Mouse (Mus musculus) midbrain, postnatal 0 days (tissue): ENCODE data around the gene Hectd4. TPM values are rescaled to one million over a fixed set of nuclear protein-coding genes. Genes with fewer than 3 reads are reported as not detected.
"Not testable (repeated sequence)": the region's sequence is repeated elsewhere in the genome, so short reads cannot be mapped to it uniquely, and the experiment has no call there.

Experiments
- ATAC-seq: fragments of 200-750 bp; cut with Nextera tagmentation; 2 replicates; pipeline ENCODE4 v1.8.0; 2017; ENCODE audit warnings: moderate number of reproducible peaks, mild to moderate bottlenecking, moderate TSS enrichment, moderate library complexity; ENCODE audit not compliant: low FRiP score
- DNase-seq: peaks from one replicate; pipeline ENCODE4 v3.0.0-alpha.2; 2015; ENCODE audit warnings: low spot score
- H3K27ac ChIP-seq: fragments of 300-500 bp; sonication (generic); 2 replicates; pipeline ENCODE4 v1.5.1; 2014; ENCODE audit warnings: low read depth, mild to moderate bottlenecking, low read length, mixed read lengths
- H3K27me3 ChIP-seq: fragments of 300-500 bp; sonication (generic); 2 replicates; pipeline ENCODE4 v1.6.1; 2014; ENCODE audit warnings: low read length, control low read depth, mixed read lengths; ENCODE audit not compliant: insufficient read depth
- H3K36me3 ChIP-seq: fragments of 300-500 bp; sonication (generic); 2 replicates; pipeline ENCODE4 v1.6.1; 2014; ENCODE audit warnings: low read length, control low read depth, mixed read lengths; ENCODE audit not compliant: insufficient read depth
- H3K4me1 ChIP-seq: fragments of 300-500 bp; sonication (generic); 2 replicates; pipeline ENCODE4 v1.6.1; 2014; ENCODE audit warnings: mild to moderate bottlenecking, control low read depth, antibody characterized with exemption, low read length, mixed read lengths; ENCODE audit not compliant: insufficient read depth
- H3K4me2 ChIP-seq: fragments of 300-500 bp; sonication (generic); 2 replicates; pipeline ENCODE4 v1.6.1; 2014; ENCODE audit warnings: low read depth, mild to moderate bottlenecking, low read length, mixed read lengths; ENCODE audit not compliant: poor library complexity, severe bottlenecking
- H3K4me3 ChIP-seq: fragments of 300-500 bp; sonication (generic); 2 replicates; pipeline ENCODE4 v1.5.1; 2014; ENCODE audit warnings: low read depth, mild to moderate bottlenecking, low read length, moderate library complexity
- H3K9ac ChIP-seq: fragments of 300-500 bp; sonication (generic); replicated peaks from 2 replicates; pipeline ENCODE4 v1.6.1; 2014; ENCODE audit warnings: mild to moderate bottlenecking, low read length, moderate library complexity, mixed read lengths; ENCODE audit not compliant: poor library complexity, severe bottlenecking
- H3K9me3 ChIP-seq: fragments of 300-500 bp; sonication (generic); 2 replicates; pipeline ENCODE4 v1.6.1; 2016; ENCODE audit warnings: low read length, control low read depth
- CTCF ChIP-seq: IDR thresholded peaks from 2 replicates; pipeline ENCODE4 v1.5.1; 2016; ENCODE audit warnings: antibody characterized with exemption, mild to moderate bottlenecking
- WGBS: fragments of 180-500 bp; shearing (Covaris S2); extraction: QIAGEN DNeasy Blood & Tissue Kit; methylation state at CpG from one replicate; pipeline ENCODE4 v1.1.7; 2014; 5-methylcytosine and 5-hydroxymethylcytosine counted together
- polyA plus RNA-seq: library from polyadenylated mRNA; unstranded; fragments of >200 nt; fragmentation: Nextera tagmentation; extraction: Ambion mirVana; gene quantifications from 2 replicates; pipeline ENCODE4 v1.2.1, GENCODE M21; 2015
- total RNA-seq: library from RNA; depleted of rRNA; stranded (reverse); fragments of >200 nt; gene quantifications from 2 replicates; pipeline ENCODE4 v1.2.3, GENCODE M21; 2014

Gene Hectd4
- total and polyA plus RNA-seq, 2 experiments from 2014 or later = 17.9 to 141 TPM

DNA sequence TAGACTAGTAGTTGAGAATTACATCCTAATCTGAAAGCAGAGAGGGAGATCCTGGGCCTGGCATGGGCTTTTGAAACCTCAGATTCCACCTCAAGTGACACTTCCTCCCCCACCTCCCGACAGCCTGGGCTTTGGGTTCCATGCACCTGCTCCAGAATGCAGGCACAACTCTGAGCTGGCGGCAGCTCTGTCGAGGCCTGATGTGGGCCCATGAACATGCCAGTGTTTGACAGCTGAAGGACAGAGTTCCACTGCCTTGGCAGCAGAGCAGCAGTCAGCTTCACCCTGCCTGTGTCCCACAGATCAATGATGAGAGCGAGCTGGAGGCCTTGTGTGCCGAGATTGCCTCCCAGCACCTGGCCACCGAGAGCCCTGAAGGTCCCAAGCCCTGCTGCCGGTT lies 143.4 kb downstream of the Hectd4 start:
- WGBS = 95% methylated on average over 7 of the region's 7 CpGs
- Histone ChIP-seq H3K4me2 (no peak overlapping the region), H3K27ac (no peak overlapping the region), H3K9me3 (no peaks in the 10 kb centered on the region), H3K27me3 (no peaks in the 10 kb centered on the region), H3K36me3 (peaks cover 94% of the 10 kb centered on the region), H3K9ac (no peak overlapping the region), H3K4me3 (no peak overlapping the region), H3K4me1 (no peaks in the 10 kb centered on the region)
- no peak for TF ChIP-seq CTCF
- DNase-seq (no peak), ATAC-seq (no peak)

DNA sequence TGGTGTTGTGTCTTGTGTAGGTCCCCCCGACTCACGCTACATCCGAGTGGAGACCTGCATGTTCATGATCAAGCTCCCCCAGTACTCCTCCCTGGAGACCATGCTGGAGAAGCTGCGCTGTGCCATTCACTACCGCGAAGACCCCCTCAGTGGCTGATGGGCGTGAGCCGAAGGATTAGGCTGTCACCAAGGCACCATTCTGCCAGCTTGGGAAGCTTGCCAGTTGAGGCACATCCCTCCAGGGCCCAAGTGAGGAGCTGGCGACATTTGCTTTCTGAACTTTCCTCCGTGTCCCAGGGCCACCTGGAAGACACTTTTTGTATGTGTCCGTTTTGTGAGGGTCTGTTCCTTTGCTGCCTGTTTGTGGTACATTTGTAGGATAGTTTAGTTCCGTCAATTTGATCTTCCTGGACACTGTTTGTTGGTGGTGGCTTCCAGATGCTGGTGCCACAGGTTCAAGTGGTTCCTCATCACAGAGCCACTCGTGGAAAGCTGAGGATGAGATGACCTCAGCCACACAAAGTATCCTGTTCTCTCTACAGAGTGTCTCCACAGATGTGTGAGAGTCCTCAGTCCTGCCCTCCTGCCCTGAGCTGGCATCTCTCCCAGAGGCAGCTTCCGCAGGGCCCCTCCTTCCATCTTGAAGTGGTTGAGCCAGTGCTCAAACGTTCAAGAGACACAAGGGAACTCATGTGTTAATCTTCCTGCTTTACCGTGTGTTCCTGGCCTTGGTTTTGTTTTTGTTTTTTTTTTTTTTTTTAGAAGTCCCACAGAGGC lies 146.6 kb downstream of the Hectd4 start:
- no peaks in the 10 kb centered on the region for H3K27me3 ChIP-seq
- H3K4me1 ChIP-seq = no peaks in the 10 kb centered on the region
- ATAC-seq (no peak), DNase-seq (no peak)
- no peak overlapping the region for H3K27ac ChIP-seq
- H3K4me2 ChIP-seq = no peak overlapping the region
- H3K36me3 ChIP-seq = peaks cover 81% of the 10 kb centered on the region
- no peak overlapping the region for H3K4me3 ChIP-seq
- TF ChIP-seq CTCF = no peak
- no peaks in the 10 kb centered on the region for H3K9me3 ChIP-seq
- H3K9ac ChIP-seq = no peak overlapping the region
- 65% methylated on average over 16 of the region's 16 CpGs for WGBS

DNA sequence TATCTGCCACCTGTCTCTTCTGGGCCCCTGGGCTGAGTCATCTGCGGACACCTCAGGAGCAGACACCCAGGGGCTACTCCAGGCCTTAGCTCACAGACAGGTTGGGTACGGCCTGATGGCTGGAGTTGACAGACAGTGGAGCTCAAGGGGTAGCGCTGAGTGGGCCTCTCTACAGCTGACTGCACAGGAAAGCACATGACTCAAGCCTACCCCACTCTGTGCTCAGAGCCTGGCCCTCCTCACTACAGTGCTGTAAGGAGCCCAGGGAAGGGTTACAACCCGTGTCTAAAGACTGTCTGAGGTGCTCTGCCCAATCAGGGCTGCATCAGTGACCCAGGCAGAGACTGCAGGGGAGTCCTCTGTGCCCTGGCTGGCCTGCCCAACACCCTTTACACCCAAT lies 147.2 kb downstream of the Hectd4 start:
- Histone ChIP-seq H3K27me3 (no peaks in the 10 kb centered on the region), H3K36me3 (peaks cover 81% of the 10 kb centered on the region), H3K4me3 (no peak overlapping the region), H3K27ac (no peak overlapping the region), H3K9ac (no peak overlapping the region), H3K4me2 (no peak overlapping the region), H3K4me1 (no peaks in the 10 kb centered on the region), H3K9me3 (no peaks in the 10 kb centered on the region)
- DNase-seq (no peak), ATAC-seq (no peak)
- WGBS = 84% methylated on average over 4 of the region's 4 CpGs
- TF ChIP-seq CTCF = no peak

DNA sequence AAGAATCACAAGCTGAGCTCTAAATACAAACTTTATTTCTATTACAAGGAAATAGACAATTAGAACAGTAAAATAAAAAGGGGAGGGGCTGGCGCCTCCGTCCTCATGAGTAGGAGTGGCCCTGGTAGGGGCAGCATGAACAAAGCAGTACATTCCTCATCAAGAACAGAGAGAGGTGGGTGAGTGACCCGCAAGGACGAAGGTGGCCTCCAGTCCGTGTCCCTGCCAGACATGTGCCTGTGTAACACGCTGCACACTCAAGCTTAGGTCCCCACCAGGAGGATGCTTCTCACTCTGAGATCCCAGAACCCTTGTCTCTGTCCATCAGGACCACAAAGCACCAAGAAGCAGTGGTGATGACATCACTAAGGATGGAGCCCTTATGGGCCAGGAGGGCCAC lies 151.7 kb downstream of the Hectd4 start:
- ATAC-seq = no peak
- no peak overlapping the region for H3K4me2 ChIP-seq
- peaks cover 73% of the 10 kb centered on the region for H3K36me3 ChIP-seq

DNA sequence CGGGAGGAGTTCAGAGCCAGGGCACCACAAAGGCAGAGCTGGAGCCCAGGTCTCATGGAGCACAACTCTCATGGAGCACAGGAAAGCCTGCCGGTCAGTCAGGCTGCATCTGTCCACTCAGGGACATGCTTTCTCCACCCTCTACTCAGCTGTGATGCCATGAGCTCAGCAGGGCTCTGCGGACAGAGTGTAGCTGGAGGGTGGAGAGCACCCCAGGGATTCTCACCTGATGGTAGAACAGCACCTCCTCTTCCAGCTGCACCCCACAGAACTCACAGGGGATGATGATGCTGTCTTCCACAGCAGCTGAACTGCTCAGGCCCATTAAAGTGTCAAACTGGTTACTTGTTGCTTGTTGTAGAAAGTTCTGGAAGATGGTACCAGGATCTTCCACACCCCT lies 154.8 kb downstream of the Hectd4 start:
- H3K4me2 ChIP-seq = no peak overlapping the region
- no peak for DNase-seq
- 85% methylated on average over 3 of the region's 3 CpGs for WGBS
- H3K9ac ChIP-seq = no peak overlapping the region
- peaks cover 73% of the 10 kb centered on the region for H3K36me3 ChIP-seq
- H3K27ac ChIP-seq = no peak overlapping the region
- H3K4me1 ChIP-seq = no peaks in the 10 kb centered on the region
- H3K27me3 ChIP-seq = no peaks in the 10 kb centered on the region
- H3K9me3 ChIP-seq = no peaks in the 10 kb centered on the region
- ATAC-seq = no peak
- no peak for TF ChIP-seq CTCF
- H3K4me3 ChIP-seq = no peak overlapping the region

More for the DNA sequence above, 151.7 kb downstream of the Hectd4 start:
- Histone ChIP-seq H3K9ac (no peak overlapping the region), H3K4me1 (no peaks in the 10 kb centered on the region), H3K9me3 (no peaks in the 10 kb centered on the region), H3K27me3 (no peaks in the 10 kb centered on the region), H3K27ac (no peak overlapping the region), H3K4me3 (no peak overlapping the region)
- WGBS = 93% methylated on average over 6 of the region's 6 CpGs
- no peak for TF ChIP-seq CTCF
- DNase-seq = no peak

DNA sequence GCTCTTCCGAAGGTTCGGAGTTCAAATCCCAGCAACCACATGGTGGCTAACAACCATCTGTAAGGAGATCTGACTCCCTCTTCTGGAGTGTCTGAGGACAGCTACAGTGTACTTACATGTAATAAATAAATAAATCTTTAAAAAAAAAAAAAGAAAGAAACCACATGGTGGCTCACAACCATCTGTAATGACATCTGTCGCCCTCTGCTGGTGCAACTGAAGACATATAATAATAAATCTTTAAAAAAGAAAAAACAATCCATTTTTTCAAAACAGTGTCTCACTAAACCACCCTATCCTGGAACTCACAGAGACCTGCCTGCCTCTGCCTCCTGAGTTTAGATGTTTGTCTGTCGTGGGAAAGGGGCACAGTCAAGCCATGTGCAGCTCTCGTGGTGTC lies 157.0 kb downstream of the Hectd4 start:
- not testable (repeated sequence) for H3K27me3 ChIP-seq, ATAC-seq, H3K4me2 ChIP-seq, H3K27ac ChIP-seq, H3K9me3 ChIP-seq, H3K4me3 ChIP-seq, H3K4me1 ChIP-seq, H3K9ac ChIP-seq
- DNase-seq = peak; percentile 64
- 78% methylated on average over 5 of the region's 5 CpGs for WGBS
- TF ChIP-seq CTCF = peak; percentile 71
- H3K36me3 ChIP-seq = peaks cover 69% of the 10 kb centered on the region
